Mouse (Mus musculus) stomach, adult 2 months (tissue): Measurements from ENCODE around the gene Gm4303. TPM values are rescaled to one million over a fixed set of nuclear protein-coding genes. Genes with fewer than 3 reads are reported as not detected.

Experiments
- polyA plus RNA-seq: library from polyadenylated mRNA; depleted of rRNA; stranded (reverse); fragments of >200 nt; gene quantifications from 2 replicates; pipeline ENCODE4 v1.2.3, GENCODE M21; 2012; rRNA removed

Gene Gm4303
- polyA plus RNA-seq, result not detected in 2 replicates

DNA sequence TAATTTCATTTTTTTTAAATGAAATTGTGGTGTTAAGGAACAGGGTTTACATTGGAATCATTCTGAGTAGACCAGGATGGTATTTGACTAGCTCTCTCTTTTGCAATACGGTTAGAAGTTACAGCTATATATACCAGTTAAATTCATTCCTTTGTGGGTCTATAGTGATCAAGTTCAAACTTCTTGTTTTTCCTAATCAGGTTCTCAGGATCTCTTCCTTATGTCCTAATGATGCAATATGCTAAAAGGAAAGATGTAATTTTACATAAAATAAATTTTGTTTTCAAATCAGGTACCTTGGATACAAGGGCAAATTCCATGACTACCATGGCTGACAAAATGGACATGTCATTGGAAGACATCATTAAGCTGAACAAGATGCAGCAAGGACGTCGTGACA is at the start of gene Gm4303:
Gene Gm4303, plus strand, starts transcription at position 301 of the 400 bp plus-strand sequence.

DNA sequence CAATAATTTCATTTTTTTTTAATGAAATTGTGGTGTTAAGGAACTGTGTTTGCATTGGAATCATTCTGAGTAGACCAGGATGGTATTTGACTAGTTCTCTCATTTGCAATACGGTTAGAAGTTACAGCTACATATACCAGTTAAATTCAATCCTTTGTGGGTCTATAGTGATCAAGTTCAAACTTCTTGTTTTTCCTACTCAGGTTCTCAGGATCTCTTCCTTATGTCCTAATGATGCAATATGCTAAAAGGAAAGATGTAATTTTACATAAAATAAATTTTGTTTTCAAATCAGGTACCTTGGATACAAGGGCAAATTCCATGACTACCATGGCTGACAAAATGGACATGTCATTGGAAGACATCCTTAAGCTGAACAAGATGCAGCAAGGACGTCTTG is 10.4 kb upstream of the Gm4303 start, which contains the start of gene Gm4301:
Gene Gm4301, plus strand, starts transcription at position 301 of the 400 bp plus-strand sequence.

DNA sequence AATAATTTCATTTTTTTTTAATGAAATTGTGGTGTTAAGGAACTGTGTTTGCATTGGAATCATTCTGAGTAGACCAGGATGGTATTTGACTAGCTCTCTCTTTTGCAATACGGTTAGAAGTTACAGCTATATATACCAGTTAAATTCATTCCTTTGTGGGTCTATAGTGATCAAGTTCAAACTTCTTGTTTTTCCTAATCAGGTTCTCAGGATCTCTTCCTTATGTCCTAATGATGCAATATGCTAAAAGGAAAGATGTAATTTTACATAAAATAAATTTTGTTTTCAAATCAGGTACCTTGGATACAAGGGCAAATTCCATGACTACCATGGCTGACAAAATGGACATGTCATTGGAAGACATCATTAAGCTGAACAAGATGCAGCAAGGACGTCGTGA is 5.2 kb upstream of the Gm4303 start, which contains the start of gene Gm4302:
Gene Gm4302, plus strand, starts transcription at position 301 of the 400 bp plus-strand sequence.

DNA sequence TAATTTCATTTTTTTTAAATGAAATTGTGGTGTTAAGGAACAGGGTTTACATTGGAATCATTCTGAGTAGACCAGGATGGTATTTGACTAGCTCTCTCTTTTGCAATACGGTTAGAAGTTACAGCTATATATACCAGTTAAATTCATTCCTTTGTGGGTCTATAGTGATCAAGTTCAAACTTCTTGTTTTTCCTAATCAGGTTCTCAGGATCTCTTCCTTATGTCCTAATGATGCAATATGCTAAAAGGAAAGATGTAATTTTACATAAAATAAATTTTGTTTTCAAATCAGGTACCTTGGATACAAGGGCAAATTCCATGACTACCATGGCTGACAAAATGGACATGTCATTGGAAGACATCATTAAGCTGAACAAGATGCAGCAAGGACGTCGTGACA is 5.0 kb downstream of the Gm4303 start, which contains the start of gene Gm4305:
Gene Gm4305, plus strand, starts transcription at position 301 of the 400 bp plus-strand sequence.

DNA sequence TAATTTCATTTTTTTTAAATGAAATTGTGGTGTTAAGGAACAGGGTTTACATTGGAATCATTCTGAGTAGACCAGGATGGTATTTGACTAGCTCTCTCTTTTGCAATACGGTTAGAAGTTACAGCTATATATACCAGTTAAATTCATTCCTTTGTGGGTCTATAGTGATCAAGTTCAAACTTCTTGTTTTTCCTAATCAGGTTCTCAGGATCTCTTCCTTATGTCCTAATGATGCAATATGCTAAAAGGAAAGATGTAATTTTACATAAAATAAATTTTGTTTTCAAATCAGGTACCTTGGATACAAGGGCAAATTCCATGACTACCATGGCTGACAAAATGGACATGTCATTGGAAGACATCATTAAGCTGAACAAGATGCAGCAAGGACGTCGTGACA is 15.3 kb downstream of the Gm4303 start, which contains the start of gene Gm4307:
Gene Gm4307, plus strand, starts transcription at position 301 of the 400 bp plus-strand sequence.

DNA sequence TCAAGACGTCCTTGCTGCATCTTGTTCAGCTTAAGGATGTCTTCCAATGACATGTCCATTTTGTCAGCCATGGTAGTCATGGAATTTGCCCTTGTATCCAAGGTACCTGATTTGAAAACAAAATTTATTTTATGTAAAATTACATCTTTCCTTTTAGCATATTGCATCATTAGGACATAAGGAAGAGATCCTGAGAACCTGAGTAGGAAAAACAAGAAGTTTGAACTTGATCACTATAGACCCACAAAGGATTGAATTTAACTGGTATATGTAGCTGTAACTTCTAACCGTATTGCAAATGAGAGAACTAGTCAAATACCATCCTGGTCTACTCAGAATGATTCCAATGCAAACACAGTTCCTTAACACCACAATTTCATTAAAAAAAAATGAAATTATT is 36.7 kb downstream of the Gm4303 start, which contains the start of gene Gm4312:
Gene Gm4312, minus strand, starts transcription at position 101 of the 400 bp plus-strand sequence.

Other genes starting within 250 kb of the Gm4303 start
- gene Gm4301, start 10.3 kb upstream of the Gm4303 start, polyA plus RNA-seq, result not detected in 2 replicates
- gene Gm4302, start 5.1 kb upstream of the Gm4303 start, polyA plus RNA-seq, result not detected in 2 replicates
- gene Gm4305, start 5.1 kb downstream of the Gm4303 start, polyA plus RNA-seq, result not detected in 2 replicates
- not detected in 2 replicates for gene Gm4307, start 15.4 kb downstream of the Gm4303 start, polyA plus RNA-seq
- not detected in 2 replicates for gene Gm4312, start 36.6 kb downstream of the Gm4303 start, polyA plus RNA-seq
- 0.90 and 1.5 TPM in 2 replicates for gene Tmtc3, start 141.4 kb downstream of the Gm4303 start, polyA plus RNA-seq
- gene Cep290, start 141.6 kb downstream of the Gm4303 start, polyA plus RNA-seq, result 0.08 TPM in 1 of 2 replicates, not detected in the other
- gene 4930430F08Rik, start 244.5 kb downstream of the Gm4303 start, polyA plus RNA-seq, result 2.3 and 4.4 TPM in 2 replicates
- gene 1700017N19Rik, start 244.5 kb downstream of the Gm4303 start, polyA plus RNA-seq, result not detected in 2 replicates